Mouse (Mus musculus): ENCODE measurements around the gene Spn.

DNA sequence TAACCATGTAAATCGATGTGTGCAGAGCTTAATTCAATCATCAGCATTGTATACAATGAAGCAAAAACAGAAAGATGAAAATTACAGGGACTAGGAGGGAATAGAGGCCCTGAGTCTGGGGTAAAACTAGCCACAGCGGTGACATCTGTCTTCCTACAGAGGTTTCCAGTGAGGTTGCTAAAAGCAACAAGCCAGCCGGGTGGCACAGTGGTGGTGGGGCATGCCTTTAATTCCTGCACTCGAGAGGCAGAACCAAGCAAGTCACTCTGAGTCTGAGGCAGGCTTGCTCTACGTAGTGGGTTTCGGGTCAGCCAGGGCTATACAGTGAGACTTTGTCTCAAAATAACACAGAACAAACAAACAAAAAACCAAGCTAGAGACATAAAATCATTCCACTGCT lies 35.5 kb downstream of the Spn start:
- TF ChIP-seq CTCF (IDR thresholded peaks at IDR 0.05; ENCODE audit: extremely low read depth, insufficient read length, insufficient replicate concordance, low read depth, low read length) = no peak
- no peak for TF ChIP-seq POLR2A (IDR thresholded peaks at IDR 0.05; ENCODE audit: low read depth, low read length)
